Mouse (Mus musculus) embryo, embryonic 9.5 days (tissue): ENCODE data around the gene March5.
A peak's percentile ranks its signal among the peaks of the same experiment; 100 is the strongest.
"Not testable (repeated sequence)": the region's sequence is repeated elsewhere in the genome, so short reads cannot be mapped to it uniquely, and the experiment has no call there.

Experiments
- DNase-seq: peaks from one replicate; pipeline ENCODE4 v3.0.0-alpha.2; 2017; ENCODE audit errors: extremely low spot score

The March5 gene

GRCm38 (mm10) chr19:37208986-37209385, 1.6 kb downstream of the March5 start:
- no peak for DNase-seq

GRCm38 (mm10) chr19:37209467-37210128, 2.3 kb downstream of the March5 start:
- no peak for DNase-seq

- no peak for DNase-seq
Observed at GRCm38 (mm10) chr19:37210457-37210856, 3.1 kb downstream of the March5 start.

- no peak for DNase-seq
Observed at GRCm38 (mm10) chr19:37211416-37211815, 4.1 kb downstream of the March5 start.

- DNase-seq, result no peak
Observed at GRCm38 (mm10) chr19:37214711-37215110, 7.4 kb downstream of the March5 start.

GRCm38 (mm10) chr19:37225197-37225862, 18.0 kb downstream of the March5 start:
- no peak for DNase-seq

- not testable (repeated sequence) for DNase-seq
Observed at GRCm38 (mm10) chr19:37232598-37232997, 25.3 kb downstream of the March5 start.

- DNase-seq, result peak; percentile 47
Observed at GRCm38 (mm10) chr19:37233561-37234539, 26.5 kb downstream of the March5 start.

GRCm38 (mm10) chr19:37235818-37236217, 28.5 kb downstream of the March5 start:
- DNase-seq, result no peak

- DNase-seq, result no peak
Observed at GRCm38 (mm10) chr19:37237306-37237705, 30.0 kb downstream of the March5 start.

- peak; percentile 17 for DNase-seq
Observed at GRCm38 (mm10) chr19:37237712-37238437, 30.5 kb downstream of the March5 start.

- DNase-seq, result no peak
Observed at GRCm38 (mm10) chr19:37238651-37239050, 31.3 kb downstream of the March5 start.

- peak; percentile 21 for DNase-seq
Observed at GRCm38 (mm10) chr19:37239096-37239495, 31.8 kb downstream of the March5 start.

GRCm38 (mm10) chr19:37241201-37241600, 33.9 kb downstream of the March5 start:
- DNase-seq, result no peak

- no peak for DNase-seq
Observed at GRCm38 (mm10) chr19:37242707-37243106, 35.4 kb downstream of the March5 start.

GRCm38 (mm10) chr19:37246859-37247258, 39.5 kb downstream of the March5 start:
- no peak for DNase-seq

- DNase-seq, result no peak
Observed at GRCm38 (mm10) chr19:37248199-37248598, 40.9 kb downstream of the March5 start.

- no peak for DNase-seq
Observed at GRCm38 (mm10) chr19:37252104-37252503, 44.8 kb downstream of the March5 start.

- DNase-seq, result no peak
Observed at GRCm38 (mm10) chr19:37255321-37255720, 48.0 kb downstream of the March5 start.

GRCm38 (mm10) chr19:37262389-37262788, 55.0 kb downstream of the March5 start:
- DNase-seq, result no peak

GRCm38 (mm10) chr19:37263566-37263942, 56.2 kb downstream of the March5 start:
- DNase-seq, result no peak
